Mouse (Mus musculus) retina, postnatal 1 day (tissue): ENCODE results near the gene Psen2.
A peak's percentile ranks its signal among the peaks of the same experiment; 100 is the strongest.

Experiments
- DNase-seq: peaks from one replicate; pipeline ENCODE4 v3.0.0-alpha.2; 2012

Psen2 gene

GRCm38 (mm10) chr1:180248593-180249146 is 14.6 kb downstream of the Psen2 start:
- DNase-seq, result no peak

GRCm38 (mm10) chr1:180247901-180248300 is 15.3 kb downstream of the Psen2 start:
- DNase-seq, result no peak

- DNase-seq, result no peak
These were observed 17.3 kb downstream of the Psen2 start for GRCm38 (mm10) chr1:180245741-180246507.

DNA sequence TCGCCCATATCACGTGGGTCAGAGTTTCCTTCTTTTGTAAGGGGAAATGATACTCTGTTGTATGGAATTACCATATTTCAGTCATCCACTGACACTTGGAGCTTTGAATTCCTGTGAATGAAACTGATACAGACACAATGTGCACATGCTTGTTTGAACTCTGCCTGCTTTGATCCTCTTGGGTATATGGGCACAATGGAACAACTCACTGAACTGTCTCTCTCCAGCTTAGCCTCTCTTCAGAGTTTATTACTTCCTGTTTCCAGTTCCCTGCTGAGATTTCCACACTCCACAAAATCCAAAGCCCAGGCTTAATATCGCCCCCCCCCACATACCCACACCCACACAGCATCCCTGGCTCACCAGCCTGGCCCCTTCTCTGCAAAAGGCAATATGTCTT is 31.5 kb downstream of the Psen2 start:
- no peak for DNase-seq

GRCm38 (mm10) chr1:180230580-180230979 is 32.7 kb downstream of the Psen2 start:
- peak; percentile 51 for DNase-seq

DNA sequence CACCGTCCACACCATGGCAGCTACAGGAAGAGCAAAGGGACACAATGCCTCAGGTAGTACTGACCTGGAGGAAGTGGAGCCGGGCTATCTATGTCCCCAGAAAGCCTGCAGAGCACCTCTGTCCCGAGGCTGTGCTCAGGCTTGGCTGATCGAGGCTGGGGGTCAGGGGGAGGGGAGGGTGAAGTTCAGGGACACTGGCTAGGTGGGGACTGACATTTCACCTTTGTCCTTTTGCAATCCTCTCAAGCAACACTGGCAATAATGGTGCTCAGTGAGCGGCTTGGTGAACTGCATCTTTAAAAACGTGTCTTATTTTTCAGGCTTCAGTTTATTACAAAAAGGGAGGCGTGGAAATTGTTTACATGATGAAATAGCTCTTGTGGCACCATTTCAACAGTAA is 33.3 kb downstream of the Psen2 start:
- no peak for DNase-seq

- DNase-seq, result no peak
These were observed 34.4 kb downstream of the Psen2 start for GRCm38 (mm10) chr1:180228854-180229253.

- DNase-seq, result peak; percentile 50
These were observed 36.5 kb downstream of the Psen2 start for GRCm38 (mm10) chr1:180226766-180227165.

DNA sequence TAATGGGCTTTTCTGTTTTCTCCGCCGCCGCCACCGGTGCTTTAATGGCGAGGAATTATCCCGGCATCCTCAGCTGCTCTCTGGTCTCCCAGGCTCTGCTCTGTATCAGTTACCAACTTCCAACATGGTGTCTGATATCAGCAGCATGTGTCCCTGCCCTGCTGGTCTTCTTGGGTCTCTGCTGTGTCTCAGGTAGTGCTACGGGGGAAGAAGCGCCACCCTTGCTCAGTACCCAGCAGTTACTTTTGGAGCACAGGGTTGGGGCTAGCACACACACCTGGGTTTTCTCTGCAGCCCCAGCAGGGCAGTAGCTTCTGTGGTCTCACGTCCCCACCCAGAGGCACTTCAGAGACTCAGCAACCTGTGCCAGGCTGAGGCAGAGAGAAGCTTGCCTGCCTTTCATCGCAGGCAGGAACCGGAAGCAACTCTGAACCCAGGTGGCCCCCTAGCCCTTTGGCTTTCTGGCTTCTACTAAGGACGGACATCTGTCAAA is 37.0 kb downstream of the Psen2 start:
- peak; percentile 61 for DNase-seq

- peak; percentile 73 for DNase-seq
These were observed 37.6 kb downstream of the Psen2 start for GRCm38 (mm10) chr1:180225500-180226220.

GRCm38 (mm10) chr1:180222007-180222406 is 41.2 kb downstream of the Psen2 start:
- DNase-seq, result no peak

DNA sequence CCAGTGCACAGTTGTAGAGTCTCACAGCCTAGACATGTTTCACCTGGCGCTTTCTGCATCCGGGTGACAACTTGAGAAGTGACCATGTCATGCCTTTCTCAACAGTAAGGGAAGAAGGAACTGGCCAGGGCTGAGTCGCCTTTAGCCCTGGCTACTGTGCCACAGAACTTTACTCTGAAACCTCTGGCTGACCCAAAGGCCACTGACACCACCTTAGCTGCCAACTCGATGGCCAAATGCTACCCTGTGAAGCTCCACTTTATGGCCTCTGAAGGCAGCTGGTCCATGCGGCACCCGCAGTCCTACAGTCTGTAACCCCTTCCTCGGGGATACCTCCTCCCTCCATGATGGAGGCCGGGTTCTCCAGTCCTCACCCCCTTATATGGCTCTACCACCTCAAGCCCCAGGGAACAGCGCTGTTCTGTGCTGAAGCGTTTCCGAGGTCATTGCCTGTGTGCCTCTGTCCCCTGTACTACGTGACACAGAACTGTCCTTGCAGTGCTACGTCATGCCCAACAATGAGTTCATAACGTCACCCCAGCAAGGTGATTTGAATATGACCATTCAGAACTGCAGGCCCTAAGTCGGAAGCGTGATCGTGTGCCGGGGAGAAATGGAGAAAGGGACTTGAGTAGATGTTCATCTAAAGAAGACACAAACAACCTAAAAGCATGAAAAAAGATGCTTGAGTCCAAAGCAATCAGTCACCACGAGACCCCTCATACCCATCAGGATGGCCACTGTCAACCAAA is 42.3 kb downstream of the Psen2 start:
- DNase-seq, result no peak

DNA sequence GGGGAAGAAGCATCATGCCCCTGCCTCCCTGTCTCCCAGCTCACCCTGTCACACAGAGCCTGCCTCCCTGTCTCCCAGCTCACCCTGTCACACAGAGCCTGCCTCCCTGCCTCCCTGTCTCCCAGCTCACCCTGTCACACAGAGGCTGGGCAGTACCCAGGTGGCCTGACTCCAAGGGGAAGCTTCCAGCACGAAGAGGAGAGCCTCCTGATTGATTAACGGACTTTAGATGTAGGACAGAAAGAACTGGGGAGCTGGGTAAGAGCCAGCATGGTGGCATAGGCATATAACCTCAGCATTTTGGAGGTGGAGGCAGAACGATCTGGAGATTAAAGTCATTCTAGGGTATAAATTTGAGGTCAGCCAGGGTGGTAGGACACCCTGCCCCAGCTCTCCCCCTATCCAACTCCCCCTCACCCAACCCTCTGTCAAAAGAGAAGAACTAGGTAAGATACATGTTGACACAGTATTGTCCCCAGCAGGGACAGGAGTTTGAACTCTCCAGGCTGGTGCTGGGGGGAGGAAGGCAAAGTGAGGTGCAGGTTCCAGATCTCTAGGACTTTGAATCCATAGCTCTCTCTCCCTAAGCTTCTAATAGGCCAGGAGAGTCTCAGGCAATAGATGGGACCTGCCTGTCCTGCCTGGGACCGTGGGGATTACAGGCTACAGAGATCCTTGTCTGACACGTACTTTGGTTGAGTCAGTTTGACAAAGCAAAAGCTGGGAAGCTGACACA is 46.5 kb downstream of the Psen2 start:
- DNase-seq, result no peak

DNA sequence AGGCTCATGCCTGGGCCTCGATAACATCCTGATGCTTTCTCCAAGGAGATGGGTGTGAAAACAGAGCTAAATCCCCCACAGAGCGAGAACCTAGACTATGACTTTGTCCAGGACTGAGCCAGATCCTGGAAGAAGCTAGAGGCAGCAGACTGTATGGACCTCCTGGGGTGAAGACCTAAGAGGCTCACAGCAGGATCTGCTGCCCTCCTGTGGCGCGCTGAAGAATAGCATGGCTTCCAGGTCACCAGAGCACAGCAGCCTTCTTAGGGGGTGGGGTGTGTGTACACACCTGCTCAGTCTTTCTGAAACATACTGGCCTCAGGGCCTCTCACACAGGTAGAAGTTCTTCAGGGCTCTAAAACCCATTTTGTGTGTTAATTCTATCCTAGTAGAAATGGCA is 48.2 kb downstream of the Psen2 start:
- DNase-seq, result peak; percentile 81

DNA sequence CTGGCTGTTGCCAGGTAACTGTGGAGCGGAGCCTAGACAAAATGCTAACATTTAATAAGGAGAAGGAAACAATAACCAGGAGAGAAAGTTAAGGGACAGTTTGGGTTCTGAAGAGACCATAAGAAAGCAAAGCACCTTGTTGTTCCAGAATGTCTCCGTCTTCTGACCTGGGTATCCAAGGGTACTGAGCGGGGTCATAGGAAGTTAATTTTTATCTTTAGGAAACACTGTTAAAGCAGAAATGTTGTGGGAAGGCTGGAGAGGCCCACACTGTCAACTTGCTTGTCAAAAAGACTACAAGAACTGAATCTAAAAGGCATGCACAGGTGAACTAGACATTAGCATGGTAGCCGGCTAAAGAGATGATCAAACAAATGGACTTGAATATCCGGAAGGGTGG is 50.3 kb downstream of the Psen2 start:
- no peak for DNase-seq

GRCm38 (mm10) chr1:180210781-180211271 is 52.4 kb downstream of the Psen2 start:
- no peak for DNase-seq

GRCm38 (mm10) chr1:180210031-180210432 is 53.2 kb downstream of the Psen2 start:
- no peak for DNase-seq

GRCm38 (mm10) chr1:180208370-180208769 is 54.9 kb downstream of the Psen2 start:
- DNase-seq, result no peak

GRCm38 (mm10) chr1:180200722-180201121 is 62.5 kb downstream of the Psen2 start:
- DNase-seq, result no peak

GRCm38 (mm10) chr1:180199715-180200050 is 63.6 kb downstream of the Psen2 start:
- DNase-seq, result no peak

- DNase-seq, result no peak
These were observed 64.1 kb downstream of the Psen2 start, which contains the start of gene Coq8a for GRCm38 (mm10) chr1:180198959-180199714. Gene Coq8a (minus strand): TSS chr1:180199602.
